Mouse (Mus musculus): ENCODE measurements around the gene Tmem62. TPM values are rescaled to one million over a fixed set of nuclear protein-coding genes. Genes with fewer than 3 reads are reported as not detected.
"Not testable (repeated sequence)": the region's sequence is repeated elsewhere in the genome, so short reads cannot be mapped to it uniquely, and the experiment has no call there.

Tmem62 gene
- total RNA-seq (2021), result 1 to 10 TPM; 3.0 to 4.2 TPM
- long read RNA-seq, experiment 1, partial matches to known transcripts, result 0 of 5 reads
- long read RNA-seq, experiment 1, other reads (novel, unspliced or antisense), result 1 of 5 reads
- long read RNA-seq, experiment 2, partial matches to known transcripts, result 0 of 3 reads
- long read RNA-seq, experiment 2, other reads (novel, unspliced or antisense), result 1 of 3 reads

DNA sequence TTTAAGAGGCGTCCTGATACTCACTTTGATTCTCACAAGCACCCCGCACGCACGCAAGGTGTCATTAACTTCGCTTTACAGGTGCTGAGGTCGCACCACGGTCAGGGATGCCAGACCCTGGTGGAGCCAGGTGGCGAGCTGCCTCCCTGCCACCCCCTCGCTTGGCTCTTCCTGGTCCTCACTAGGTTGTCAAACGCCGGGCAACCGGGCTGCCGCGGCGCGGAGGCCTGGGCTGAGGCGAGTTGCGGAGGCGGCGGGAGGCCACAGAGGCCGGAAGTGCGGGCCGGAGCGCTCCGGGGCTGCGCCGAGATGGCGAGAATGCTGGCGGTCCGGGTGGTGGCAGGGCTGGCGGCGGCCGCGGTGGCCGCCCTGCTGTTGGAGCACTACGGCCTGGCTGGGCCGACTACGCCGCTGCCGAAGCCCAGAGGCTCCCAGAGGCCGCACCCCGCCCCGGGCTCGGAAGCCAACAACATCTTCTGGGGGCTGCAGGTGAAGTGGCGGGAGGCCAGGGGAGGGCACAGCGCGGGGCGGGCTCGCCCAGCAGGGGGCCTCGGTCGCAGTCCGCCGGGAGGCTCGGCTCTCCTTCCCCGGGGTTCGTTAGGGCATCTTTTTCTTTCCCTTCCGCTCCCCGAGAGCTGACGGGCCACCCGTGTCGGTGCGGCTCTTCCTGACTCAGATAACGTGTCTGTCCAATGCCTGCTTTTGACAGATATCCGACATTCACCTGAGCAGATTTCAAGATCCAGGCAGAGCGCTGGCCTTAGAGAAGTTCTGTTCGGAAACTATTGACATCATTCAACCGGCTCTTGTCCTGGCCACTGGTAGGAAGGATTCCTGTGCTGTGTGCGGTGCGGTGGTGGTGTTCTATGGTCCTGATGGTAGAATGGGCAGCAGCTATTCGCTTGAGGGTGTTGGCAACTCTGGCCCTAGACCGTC, at the start of gene Tmem62:
TSS of gene Tmem62 (plus strand) at position 28 of the 936 bp plus-strand sequence.
- DNase-seq (ENCODE audit: low spot score), result peak; percentile 48

DNA sequence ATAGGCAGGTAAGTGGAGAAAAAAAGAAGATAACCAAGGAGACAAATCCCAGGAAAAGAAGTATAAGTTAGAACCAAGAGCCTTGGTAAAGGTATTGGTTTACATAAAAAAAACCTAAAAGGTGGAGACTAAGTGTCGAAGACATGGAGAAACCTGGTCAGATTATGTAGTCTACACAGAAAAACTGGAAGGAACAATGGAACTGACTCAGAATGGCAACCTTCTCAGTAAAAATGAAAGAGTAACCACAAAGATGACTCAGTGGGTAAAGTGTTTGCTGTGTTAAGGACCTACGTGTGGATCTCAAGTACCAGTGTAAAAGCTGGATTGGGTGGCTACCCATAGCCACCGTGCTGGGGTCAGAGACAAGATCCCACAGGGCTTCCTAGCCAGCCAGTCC, 43.8 kb upstream of the Tmem62 start:
- no peak for DNase-seq (ENCODE audit: low spot score)

DNA sequence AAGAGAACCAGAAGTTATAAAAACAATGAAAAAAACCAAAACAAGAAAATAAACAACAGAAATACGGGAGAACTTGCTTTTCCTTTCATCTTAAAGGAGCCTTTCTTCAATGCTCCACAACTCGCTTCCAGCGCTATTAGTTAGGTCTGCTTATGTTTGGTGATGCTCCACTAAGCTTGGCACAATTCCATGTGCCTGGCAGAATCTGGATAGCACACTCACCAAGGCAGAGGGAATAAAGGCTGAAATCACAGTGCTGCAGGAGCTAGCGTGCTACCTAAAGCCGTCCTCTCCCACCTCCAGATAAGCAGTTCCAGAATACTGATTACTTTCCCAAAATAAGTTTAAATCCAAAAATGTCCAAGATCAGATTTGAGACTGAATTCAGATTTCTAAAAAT, 25.6 kb upstream of the Tmem62 start:
- DNase-seq (ENCODE audit: low spot score), result no peak

DNA sequence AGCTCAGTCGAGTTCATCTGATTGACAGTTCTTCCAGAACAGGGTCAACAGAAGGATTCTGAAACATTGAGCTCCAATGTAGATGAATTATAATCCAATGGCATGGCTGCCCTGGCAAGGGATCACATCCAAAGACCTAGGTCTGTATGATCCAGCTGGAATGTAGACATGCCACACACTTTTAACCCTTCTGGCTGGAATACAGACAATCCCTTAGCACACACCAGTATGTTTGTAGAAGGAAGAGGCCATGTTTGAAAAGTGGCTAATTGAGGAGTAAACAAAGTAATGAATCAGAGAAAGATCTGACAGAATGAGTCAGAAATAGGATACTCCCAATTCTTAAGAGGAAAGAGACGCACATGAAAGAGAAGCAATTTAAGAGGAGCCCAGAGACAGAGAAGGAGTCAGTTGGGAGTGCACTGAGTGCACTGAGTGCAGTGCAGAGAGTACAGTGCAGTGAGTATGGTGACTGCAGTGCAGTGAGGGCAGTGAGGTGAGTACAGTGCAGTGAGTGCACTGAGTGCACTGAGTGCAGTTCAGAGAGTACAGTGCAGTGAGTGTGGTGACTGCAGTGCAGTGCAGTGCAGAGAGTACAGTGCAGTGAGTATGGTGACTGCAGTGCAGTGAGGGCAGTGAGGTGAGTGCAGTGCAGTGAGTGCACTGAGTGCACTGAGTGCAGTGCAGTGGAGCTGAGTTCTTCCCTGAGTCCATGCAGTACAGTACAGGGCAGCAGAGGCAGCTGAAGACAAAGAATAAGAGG, 24.5 kb upstream of the Tmem62 start:
- DNase-seq (ENCODE audit: low spot score), result no peak

DNA sequence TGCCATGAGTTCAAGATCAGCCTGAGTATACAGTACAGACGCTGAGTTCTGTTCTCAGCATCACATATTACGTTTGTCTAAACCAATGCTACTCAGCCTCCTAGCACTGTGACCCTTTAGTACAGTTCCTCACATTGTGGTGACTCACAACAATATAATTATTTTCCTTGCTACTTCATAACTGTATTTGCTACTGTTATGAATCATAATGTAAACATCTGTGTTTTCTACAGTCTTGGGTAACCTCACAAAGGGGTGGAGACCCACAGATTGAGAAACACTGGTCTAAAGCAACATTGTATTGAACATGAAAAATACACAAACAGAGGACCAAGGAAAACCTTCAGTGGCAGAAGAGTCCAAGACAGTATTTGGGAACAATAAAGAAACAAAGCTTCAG, 17.5 kb upstream of the Tmem62 start:
- DNase-seq (ENCODE audit: low spot score), result no peak

DNA sequence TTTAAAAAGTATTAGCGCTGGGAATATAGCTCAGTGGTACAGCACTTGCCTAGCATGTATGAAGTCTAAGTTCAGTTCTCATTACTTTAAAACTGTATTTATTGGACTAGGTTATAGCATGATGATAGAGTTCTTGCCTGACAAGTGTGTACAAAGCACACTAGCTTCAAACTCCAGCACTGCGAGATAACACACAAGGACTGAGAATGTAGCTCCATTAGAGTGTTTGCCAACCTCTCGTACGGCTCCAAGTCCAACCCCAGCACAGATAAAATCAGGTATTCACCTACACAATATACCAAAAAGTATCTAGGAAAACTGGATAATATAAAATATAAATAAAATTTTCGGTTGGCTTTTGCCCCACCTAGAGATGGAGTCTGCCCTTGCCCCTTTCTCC, 17.0 kb upstream of the Tmem62 start:
- DNase-seq (ENCODE audit: low spot score), result no peak

DNA sequence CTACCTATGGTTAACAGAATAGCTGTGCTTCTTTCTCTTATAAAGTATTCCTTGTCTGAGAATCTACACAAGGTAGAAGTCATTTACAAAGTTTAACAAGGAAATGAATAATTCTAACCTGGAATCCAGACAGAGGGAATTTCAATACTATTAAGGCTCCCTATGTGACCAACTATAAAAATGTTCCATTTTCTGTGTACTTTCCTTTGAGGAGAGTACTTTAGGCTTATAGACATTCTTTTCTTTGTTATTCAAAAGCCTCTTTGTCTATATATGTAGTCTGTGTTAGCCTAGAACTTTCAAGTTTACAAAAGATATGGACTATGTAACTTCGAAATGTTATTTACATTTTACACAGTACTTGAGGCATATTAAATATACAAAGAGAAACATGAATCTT, 16.6 kb upstream of the Tmem62 start:
- no peak for DNase-seq (ENCODE audit: low spot score)

DNA sequence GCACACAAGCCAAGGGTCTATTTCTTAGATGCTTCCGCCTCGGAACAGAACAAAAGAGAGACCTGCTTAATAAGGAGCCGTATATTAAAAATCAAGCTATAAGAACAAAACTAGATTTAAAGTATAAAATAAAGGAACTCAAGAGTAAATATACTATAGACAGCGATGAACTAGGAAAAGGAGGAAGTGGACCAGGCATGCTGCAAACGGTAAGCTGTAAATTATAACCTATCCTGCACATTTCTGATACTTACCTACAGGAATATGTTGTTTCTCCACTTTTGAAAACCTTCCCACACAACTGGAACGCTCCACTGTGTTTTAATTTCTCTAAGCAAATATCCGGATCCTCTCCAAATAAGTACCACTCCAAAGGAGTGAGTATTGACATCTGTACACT, 13.7 kb upstream of the Tmem62 start:
- no peak for DNase-seq (ENCODE audit: low spot score)

DNA sequence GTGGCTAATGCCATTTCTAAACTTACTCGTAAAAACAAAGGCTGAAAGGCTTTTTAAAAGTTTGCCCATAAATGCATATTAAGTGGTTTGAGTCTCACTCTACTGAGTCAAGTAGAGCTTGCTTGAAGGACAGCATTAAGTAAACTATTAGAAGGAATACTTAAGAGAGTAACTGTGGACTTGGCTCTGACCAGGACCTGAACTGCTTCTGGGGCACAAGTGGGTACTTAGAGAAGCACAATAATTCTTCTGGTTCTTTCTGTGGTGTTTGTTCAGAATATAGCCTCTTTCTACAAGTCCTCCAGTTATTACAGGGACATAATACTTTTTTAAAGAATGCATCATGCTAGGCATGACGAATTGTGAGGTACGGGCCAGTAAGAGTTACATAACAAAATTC, 11.3 kb upstream of the Tmem62 start:
- DNase-seq (ENCODE audit: low spot score), result no peak

DNA sequence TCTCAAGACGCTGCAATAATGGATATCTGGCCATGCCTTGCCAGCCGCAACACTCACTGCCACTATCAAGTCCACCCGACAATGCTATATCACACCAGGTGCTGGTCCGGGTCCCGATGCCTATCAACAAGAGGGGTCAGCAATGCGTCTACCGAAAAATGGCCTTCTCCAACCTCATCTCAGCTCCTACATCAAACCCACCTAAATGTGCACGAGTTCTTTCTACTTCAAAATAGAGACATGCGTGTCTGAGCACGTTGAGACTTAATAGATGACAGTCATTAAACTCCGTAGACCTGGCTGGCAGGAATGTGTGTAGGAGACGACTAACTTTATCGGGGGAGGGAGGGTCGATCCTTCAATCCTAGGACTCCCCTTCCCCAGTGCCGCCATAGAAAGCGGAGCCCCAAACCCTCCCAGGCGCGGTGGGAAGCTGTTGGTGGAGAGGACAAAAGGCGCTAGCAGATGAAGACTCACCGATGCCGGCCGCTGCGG, 6.7 kb upstream of the Tmem62 start:
- no peak for DNase-seq (ENCODE audit: low spot score)

DNA sequence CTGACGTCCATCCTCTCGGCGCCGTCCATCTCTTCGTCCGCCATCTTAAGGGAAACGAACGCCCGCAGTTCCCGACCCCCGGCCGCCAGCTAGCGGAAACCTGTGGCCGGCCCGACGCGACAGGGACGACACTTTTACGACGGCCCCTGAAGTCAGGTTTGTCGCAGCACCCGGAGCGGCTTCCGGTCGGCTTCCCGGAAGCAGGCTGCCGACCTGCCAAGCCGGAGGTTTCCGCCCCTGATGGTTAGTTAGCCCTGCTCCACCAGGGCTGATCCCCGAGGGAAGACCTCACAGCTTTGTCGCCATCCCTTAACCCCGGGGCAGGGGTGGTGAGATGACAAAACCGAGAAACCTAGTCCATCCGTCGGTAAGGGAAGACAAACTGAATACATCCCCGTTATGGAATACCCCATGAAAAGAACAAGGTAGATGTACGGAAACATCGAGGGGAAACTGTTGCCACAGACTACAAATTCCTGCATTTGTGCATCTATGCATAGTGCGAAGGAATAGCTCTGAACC, 6.2 kb upstream of the Tmem62 start, which contains the start of gene Ubr1:
TSS of gene Ubr1 (minus strand) at position 157 of the 522 bp plus-strand sequence.
- DNase-seq (ENCODE audit: low spot score), result peak; percentile 85

DNA sequence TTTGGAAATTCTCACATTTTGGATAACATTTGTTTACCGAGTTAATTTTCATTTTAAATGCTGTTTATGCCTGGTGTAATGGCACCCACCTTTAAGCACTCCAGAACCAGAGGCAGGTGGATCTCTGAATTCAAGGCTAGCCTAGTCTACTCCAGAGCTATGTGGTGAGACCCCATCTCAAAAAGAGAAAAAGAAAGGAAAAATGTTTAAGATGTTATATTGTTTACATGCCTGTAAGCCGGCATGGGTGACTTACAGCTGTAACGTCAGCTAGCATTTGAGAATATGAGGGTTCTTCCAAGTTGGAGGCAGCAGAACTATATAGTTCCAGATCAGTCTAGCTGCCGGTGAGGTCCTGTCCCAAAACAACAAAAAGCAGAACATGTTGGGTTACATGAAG, 5.1 kb upstream of the Tmem62 start:
- no peak for DNase-seq (ENCODE audit: low spot score)

DNA sequence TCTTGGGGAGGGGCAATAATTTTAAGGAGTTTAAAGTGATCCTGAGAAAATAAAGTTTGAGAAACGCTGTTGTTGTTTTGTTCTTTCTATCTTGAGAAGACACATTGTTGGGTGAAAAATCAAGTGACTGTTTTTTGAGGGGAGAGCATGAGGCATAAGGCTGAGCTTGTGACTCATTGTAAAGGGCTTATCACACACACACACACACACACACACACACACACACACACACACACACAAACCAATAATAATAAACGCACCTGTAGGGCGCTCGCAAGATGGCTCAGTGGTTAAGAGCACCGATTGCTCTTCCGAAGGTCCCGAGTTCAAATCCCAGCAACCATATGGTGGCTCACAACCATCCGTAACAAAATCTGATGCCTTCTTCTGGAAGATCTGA, 4.6 kb upstream of the Tmem62 start:
- DNase-seq (ENCODE audit: low spot score), result not testable (repeated sequence)

DNA sequence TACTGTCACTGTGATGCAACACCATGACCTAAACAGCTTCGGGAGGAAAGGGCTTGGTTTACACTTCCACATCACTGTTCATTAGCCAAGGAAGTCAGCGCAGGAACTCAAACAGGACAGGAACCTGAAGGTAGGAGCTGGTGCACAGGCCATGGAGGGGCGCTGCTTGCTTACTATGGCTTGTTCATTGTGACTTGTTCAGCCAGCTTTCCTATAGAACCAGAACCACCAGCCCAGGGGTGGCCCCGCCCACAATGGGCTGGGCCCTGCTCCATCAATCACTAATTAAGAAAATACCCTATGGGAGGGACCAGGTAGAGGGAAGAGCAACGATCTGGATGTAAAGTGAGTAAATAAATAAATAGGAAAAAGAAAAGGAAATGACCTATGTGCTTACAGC, 3.9 kb upstream of the Tmem62 start:
- DNase-seq (ENCODE audit: low spot score), result no peak

DNA sequence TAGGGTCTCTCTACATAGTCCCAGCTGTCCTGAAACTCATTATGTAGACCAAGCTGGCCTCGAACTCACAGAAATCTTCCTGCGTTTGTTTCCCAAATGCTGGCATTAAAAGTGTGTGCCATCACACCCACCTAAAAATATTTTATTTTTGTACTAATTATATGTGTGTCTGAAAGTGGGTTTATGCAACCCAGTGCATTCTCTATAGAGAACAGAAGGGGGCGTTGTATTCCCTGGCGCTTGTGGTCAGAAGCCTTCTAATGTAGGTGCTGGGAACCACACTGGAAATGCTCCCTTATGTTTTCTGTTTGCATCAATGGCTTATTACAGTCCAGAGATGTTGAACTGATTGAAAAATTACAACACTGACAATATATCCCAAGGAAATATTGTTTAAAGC, 509 bp upstream of the Tmem62 start:
- no peak for DNase-seq (ENCODE audit: low spot score)

DNA sequence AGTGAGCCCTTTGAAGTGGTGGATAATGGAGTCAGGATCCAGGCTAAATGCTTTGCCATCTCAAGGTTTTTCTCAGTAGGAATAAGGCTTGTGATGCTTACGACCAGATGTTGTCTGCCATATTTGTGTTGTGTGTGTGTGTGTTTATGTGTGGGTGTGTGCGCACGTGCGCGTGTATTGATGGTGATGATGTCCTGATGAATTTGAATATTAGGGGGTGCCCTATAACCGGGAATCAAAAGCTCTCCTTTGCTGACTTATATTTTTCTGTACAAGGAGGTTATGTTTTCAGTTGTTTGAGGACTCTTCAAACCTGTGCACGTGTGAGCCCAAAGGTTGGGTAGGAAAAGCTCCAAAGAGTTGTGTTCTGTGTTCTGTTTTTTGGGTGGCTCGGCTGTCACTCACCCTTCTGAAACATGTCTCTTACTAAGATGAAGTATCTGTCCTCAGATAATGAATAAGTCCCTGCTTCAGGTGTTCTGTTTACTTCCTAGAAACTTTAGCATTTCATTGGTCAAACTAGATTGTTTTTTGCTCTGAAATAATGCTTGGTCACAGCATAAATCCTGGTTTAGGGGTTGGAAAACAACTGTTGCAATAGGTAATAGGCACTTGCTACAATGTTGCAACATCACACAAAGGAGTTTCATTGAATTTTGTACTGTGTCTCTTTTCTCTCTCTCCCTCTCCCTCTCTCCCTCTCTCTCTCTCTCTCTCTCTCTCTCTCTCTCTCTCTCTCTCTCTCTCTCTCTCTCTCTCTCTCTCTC, 1.3 kb downstream of the Tmem62 start:
- no peak for DNase-seq (ENCODE audit: low spot score)

DNA sequence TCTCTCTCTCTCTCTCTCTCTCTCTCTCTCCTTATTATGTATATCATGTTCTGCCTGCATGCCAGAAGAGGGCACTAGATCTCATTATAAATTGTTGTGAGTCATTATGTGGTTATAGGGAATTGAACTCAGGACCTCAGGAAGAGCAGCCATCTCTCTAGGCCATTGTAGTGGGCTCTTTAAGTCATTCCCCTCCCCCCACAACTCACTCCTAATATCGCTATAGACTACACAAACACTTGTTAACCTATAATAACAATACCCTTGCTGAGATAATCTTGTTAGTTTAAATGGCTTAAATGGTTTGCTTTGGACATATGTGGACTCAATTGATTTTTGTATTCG, 1.8 kb downstream of the Tmem62 start:
- DNase-seq (ENCODE audit: low spot score), result no peak

DNA sequence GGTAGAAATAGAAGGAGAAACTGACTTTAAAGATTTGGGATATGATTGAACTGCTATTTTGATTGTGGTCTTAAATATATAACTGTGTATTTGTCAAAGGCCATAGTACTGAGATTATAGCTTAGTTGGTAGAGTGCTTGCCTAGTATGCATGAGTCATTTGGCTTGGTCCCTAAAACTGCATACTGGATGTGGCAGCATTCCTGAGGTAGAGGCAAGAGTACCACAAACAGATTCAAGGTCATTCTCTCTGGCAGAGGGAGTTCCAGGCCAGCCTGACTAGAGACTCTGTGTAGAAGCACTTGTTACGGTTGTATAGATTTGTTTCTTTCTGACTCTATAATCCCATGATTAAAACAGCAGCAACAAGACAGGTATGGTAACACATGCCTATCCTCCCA, 3.0 kb downstream of the Tmem62 start:
- DNase-seq (ENCODE audit: low spot score), result no peak

DNA sequence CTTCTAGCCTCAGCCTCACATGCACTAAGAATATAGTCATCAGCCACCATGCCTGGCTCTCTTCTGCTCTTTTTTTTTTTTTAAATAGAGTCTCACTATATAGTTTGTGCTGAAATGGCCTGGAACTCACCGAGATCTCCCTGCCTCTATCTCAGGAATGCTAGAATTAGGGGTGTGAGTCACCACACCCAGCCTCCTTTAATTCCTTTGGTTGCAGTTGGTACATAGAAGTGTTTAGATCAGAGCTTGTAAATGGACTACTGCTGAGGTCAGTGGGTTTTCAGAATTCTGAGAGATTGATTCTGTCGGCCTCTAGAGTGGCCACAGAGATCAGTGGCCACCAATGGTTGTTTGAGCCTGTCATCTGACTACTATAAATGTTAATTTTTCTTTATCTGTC, 4.0 kb downstream of the Tmem62 start:
- no peak for DNase-seq (ENCODE audit: low spot score)

DNA sequence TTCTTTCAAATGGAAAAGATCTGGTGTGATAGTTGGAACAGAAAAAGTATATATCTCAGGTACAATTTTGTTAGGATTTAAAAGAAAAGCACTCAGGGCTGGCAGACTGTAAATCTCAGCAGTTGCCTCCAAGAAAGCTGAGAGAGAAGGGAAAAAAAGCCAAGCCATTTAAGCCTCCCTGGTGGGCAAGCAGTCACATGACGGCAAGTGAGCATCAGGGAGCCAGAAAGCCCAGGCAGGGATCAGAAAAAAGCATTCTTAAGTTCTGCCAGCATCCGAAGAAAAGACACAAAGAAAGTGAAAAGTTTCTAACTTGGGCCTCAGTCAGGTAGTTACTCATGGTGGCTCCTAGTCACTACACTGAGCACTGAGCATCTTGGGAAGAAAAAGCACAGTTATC, 6.8 kb downstream of the Tmem62 start:
- no peak for DNase-seq (ENCODE audit: low spot score)

DNA sequence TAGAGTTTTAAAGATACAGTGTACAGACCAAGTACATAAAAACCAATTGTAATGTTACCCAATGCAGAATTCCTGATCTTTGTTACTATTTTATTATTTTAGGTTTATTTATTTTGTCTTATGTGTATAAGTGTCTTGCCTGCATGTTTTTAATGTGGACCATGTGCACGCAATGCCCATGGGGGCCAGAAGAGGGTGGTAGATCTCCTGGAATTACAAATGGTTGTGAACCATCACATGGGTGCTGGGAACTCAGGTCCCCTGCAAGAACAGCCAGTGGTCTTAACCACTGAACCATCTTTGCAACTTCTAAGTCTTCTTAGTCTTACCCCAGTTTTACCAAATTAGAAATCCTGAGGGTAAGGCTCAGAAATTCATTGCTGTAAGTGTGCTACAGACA, 8.4 kb downstream of the Tmem62 start:
- DNase-seq (ENCODE audit: low spot score), result no peak

Measured in gastrocnemius, adult 18-20 months (tissue).